Mouse (Mus musculus) brain, embryonic 18.5 days (tissue): ENCODE measurements around the gene Slc44a5.
"Not testable (repeated sequence)": the region's sequence is repeated elsewhere in the genome, so short reads cannot be mapped to it uniquely, and the experiment has no call there.

Experiments
- DNase-seq: peaks from one replicate; pipeline ENCODE4 v3.0.0-alpha.2; 2012; ENCODE audit warnings: low read depth, low spot score

Gene Slc44a5

GRCm38 (mm10) chr3:154215309-154215708 lies 242.1 kb downstream of the Slc44a5 start:
- no peak for DNase-seq

- DNase-seq, result no peak
These were observed 242.5 kb downstream of the Slc44a5 start for GRCm38 (mm10) chr3:154215779-154216178.

- DNase-seq, result peak; percentile 51
These were observed 248.9 kb downstream of the Slc44a5 start for GRCm38 (mm10) chr3:154222141-154222591.

GRCm38 (mm10) chr3:154222688-154223087 lies 249.5 kb downstream of the Slc44a5 start:
- DNase-seq, result no peak

DNA sequence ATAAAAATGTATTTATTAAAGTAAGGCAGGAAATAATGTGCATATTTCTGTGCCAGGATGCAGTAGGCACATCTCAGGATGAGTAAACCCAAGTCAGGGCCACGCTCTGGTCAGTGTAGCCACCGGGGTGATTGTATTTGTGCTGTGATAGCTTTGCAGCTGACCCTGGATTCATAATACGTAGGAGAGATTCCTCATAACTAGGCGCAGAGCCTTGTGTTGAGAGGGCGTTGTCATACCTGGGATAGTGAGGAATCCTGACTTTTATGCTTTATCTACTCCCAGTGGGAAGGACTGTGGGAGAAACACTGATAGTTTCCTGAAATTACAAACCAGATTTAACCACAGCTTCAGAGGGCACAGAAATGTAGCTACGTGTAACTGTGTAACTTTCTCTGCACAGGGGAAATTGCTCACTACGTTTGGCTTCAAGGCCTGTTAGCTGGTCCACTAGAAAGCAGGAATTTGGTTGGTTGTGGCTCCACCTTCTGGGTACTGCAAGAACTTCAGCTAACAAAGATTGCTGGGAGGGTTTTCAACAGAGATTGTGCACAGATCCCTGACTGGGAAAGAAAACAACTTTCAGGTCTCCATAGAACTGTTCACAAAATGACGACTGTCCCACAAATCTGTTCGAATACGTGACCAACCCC lies 253.0 kb downstream of the Slc44a5 start:
- DNase-seq, result peak; percentile 60

DNA sequence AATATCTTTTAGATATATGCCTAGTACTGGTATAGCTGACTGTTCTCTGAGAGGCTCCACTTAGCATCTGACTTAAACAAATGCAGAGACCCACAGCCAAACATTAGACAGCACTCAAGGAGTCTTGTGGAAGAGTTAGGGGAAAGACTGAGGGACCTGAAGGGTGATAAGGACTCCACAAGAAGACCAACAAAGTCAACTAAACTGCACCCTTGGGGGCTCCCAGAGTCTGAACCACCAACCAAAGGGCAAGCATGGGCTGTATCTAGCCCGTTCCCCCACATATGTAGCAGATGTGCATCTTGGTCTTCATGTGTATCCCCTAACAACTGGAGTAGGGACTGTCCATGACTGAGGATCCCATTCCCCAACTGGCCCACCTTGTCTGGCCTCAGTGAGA lies 271.7 kb downstream of the Slc44a5 start:
- no peak for DNase-seq

DNA sequence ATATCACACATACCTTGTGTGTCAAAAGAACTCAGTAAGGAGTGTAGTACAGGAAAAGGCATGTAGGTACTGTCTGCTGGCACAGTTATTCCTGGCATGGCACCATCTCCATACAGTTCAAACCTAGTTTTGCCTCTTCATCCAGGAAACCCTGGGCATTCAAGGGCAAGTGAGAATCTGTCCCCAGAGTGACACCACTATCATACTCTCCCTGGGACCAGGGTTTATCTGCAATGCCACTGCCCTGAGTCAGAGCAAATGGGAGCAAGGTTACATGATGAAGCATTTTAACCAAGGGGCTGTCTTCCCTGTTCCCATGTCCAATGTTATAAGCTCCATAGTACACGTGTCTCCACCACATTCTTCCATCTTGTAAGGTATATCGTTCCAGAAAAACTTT lies 278.2 kb downstream of the Slc44a5 start:
- DNase-seq, result no peak

GRCm38 (mm10) chr3:154252219-154252618 lies 279.0 kb downstream of the Slc44a5 start:
- DNase-seq, result no peak

- DNase-seq, result not testable (repeated sequence)
These were observed 281.0 kb downstream of the Slc44a5 start for GRCm38 (mm10) chr3:154254187-154254586.

DNA sequence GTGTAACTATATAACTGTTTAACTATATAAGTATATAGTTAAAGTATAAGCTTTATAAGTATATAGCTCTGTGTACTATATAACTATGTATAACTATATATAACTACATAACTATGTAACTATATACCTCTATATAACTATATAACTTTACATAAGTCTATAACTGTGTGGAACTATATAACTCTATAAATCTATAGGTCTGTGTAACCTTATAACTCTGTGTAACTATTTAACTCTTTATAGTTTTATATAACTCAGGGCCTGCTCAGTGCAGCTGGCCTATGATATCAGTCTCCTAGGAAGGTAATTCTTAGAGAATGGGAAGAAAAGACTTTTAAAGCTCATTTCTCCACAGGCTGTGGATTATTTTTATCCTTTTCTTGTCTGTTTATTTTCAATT lies 284.1 kb downstream of the Slc44a5 start:
- DNase-seq, result no peak

GRCm38 (mm10) chr3:154268313-154268712 lies 295.1 kb downstream of the Slc44a5 start:
- DNase-seq, result no peak

DNA sequence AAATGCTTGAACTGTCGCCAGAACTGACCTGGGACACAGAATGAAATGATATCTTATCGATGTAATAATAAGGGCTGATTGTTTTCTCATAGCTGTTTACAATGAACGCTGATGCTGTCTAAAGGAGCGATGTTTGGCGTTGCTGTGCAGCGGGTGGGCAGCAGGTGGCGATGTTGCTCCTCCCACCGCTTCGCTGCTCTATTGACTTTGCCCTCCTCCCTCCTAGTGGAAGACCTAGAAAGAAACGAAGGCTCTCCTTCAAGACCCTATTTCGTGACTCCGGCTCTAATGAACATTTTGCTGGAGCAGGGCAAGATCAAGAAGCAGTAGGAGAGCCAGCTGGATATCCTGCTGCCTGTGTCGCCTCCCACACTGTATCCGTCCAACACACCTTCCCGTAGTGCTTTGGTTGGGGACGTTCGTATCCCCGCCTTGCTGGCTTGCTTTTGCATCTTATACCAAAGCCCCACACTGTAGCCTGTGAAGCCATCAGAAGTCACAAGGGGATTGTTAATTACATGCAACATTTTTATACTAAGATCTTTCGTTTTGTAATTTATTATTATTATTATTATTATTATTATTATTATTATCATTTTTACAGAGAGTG lies 296.6 kb downstream of the Slc44a5 start:
- peak; percentile 26 for DNase-seq

DNA sequence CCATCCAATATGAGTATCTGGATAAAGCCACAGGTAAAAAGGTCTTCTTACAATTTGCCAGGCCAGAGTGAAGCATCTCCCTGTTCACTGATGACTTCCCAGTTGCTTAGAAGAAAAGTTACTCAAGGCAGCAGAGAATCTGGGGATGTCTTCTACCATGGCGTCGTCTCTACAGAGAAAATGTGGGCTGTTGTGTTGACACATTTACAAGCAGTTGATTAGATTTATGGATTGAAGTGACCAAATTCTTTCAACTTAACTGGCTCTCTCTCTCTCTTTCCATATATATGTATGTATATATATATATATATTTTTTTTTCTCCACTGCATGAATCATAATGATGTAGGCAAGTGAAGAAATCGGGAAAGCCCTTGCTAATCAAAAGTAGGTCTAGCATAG lies 301.4 kb downstream of the Slc44a5 start:
- DNase-seq, result no peak

- DNase-seq, result no peak
These were observed 311.0 kb downstream of the Slc44a5 start for GRCm38 (mm10) chr3:154284260-154284659.

DNA sequence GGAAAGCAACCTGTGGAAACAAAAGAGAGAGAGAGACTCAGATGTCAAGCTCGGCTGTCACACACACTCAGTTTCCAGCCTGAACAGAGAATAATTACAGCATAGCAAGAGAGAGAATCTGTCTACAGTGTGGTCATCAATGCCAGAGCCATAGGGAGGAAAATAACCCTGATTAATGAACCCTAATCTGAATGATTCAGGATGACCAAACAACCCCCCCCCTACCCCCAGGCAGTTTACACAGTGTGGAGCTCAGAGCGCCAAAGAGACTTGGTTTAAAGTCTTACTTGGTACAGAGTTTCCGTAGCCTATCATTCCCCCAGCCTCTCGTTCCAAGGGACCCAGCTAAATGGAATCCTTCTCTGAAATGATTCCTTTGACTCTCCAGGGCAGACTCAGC lies 312.1 kb downstream of the Slc44a5 start:
- DNase-seq, result no peak

- no peak for DNase-seq
These were observed 314.0 kb downstream of the Slc44a5 start for GRCm38 (mm10) chr3:154287217-154287616.

GRCm38 (mm10) chr3:154288429-154289069 lies 315.3 kb downstream of the Slc44a5 start:
- no peak for DNase-seq

- no peak for DNase-seq
These were observed 317.1 kb downstream of the Slc44a5 start for GRCm38 (mm10) chr3:154290351-154290750.

DNA sequence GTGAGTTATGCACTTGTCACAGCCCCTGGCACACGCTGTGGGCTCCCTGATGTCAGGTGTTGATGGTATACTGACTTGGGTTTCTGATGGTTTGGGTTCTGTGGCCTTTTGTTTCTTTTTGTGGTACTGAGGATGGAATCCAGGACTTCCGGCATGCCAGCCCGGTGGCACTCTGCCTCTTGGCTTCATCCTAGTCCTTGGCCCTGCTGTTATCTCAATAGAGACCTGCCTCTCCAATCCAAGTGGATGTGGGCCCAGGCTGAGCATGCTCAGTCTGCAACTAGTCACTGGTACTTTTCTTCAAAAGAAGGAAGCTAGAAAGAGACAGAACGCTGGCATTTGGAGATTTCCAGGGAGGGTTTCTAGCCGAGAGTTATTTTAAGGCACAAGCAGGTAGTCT lies 318.9 kb downstream of the Slc44a5 start:
- no peak for DNase-seq

DNA sequence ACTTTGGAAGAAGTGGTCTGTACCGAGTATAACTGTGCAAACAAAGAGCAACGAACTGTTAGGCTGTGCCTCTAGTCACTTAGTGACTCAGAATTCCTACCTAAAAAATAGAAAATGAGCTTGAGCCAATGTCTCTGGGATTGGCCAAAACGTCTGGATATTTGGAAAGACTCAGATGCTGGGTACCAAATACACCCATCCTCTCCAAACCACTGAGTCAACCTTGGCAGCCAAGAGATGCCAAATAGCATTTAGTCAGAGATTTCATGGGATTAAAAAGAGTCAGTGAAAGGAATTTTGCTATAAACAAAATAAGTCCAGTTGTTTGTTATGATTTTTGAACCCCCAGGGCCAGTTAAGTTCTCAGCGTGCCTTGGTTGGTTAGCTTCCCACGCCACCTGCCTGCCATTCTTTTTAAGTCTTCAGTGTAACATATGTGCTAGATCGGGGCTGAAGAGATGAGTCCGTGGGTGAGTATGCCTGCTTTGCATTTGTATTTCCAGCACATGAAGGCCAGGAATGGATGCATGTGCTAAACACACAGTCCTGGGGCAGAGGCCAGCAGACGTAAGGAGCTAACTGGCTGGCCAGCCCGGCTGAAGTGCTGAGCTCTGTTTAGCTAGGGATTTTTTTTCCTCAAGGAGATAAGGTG lies 320.7 kb downstream of the Slc44a5 start:
- no peak for DNase-seq

DNA sequence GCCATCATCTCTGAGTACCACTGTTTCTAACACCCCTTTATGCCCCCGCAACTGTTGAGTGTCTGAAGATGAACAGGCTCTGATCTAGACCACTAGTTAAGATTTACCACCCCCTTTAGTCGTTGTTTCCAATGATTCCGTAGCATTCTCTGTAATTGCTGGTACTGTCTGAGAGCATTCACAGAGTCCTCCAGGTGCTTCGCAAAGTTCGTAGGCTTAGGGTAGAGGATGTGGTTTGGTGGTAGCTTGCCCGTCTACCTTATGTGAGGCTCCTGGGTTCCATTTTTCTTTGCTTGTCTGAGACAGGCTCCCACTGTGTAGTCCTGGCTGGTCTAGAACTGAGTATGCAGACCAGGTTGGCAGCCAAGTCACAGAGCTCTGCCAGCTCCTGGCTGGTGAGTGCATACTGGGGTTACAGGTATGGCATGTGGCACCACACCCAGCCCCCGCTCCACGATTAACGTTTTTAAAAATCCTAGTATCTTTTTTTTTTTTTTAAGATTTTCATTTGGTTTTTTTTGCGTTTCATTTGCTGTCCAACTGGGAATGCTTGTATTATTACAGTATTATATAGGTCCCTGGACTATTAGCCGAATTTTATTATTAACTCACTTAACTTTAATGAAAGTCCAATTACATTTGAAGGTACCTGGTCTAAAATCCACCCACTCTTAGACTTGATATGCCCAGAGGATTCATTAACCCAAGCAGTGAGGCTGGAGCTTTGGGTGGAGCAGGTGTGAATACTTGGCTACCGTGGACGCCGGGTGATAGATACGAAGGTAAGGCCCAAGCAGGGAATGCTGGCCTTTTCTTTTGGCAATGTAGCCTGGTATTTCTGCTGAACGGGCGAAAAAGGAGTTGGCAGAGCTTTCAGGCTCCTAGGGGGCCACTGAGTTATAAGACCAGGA lies 321.9 kb downstream of the Slc44a5 start:
- DNase-seq, result no peak
